Mouse (Mus musculus): ENCODE data around the gene Tmem102. TPM values are rescaled to one million over a fixed set of nuclear protein-coding genes. Genes with fewer than 3 reads are reported as not detected.

The Tmem102 gene
- total and polyA plus RNA-seq, 3 experiments = 0.08 TPM; not detected in 2

GRCm38 (mm10) chr11:69766872-69767624, 38.4 kb downstream of the Tmem102 start:
- Histone ChIP-seq H3K36me3 (replicated peaks in 1 of 2; ENCODE audit: control insufficient read depth in 1 of 2, insufficient read depth in 1 of 2, low read length in 1 of 2) (no peaks in the 10 kb centered on the region), H3K9ac (ENCODE audit: insufficient read depth, low read depth) (peak overlapping the region; percentile 92; the same call in 1 of the 2 replicates), H3K27me3 (replicated peaks) (peaks cover 4% of the 10 kb centered on the region), H3K9me3 (replicated peaks; ENCODE audit: low read length) (no peaks in the 10 kb centered on the region), H3K79me2 (replicated peaks; ENCODE audit: control insufficient read depth, extremely low read depth, insufficient read depth, poor library complexity, severe bottlenecking) (no peaks in the 10 kb centered on the region; the same call in 1 of the 2 replicates), H3K4me3 (replicated peaks in 1 of 3; ENCODE audit: low read depth in 2 of 3, low read length in 2 of 3, poor library complexity in 1 of 3) (peak overlapping the region in 2 of 3 experiments; percentile 72 to 81), H3K4me1 (ENCODE audit: control insufficient read depth in 1 of 2, insufficient read depth in 2 of 2) (peaks cover 13 to 21% of the 10 kb centered on the region in 2 experiments), H3K4me2 (ENCODE audit: insufficient read depth, low read depth, poor library complexity, severe bottlenecking) (peak overlapping the region; percentile 44), H3K27ac (ENCODE audit: insufficient read depth, low read depth) (no peak overlapping the region)
- TF ChIP-seq UBTF (IDR thresholded peaks at IDR 0.05; ENCODE audit: low read depth, low read length) (no peak), ELF1 (IDR thresholded peaks at IDR 0.05; ENCODE audit: low read depth, low read length) (no peak), CTCF (conservative IDR thresholded peaks at IDR 0.05 in 1 of 2, IDR thresholded peaks at IDR 0.05 in 1 of 2; ENCODE audit: low read depth in 2 of 2, low read length in 2 of 2) (no peak), EP300 (IDR thresholded peaks at IDR 0.05; ENCODE audit: low read length) (no peak), MYC (IDR thresholded peaks at IDR 0.05; ENCODE audit: low read depth, low read length) (no peak), GABPA (IDR thresholded peaks at IDR 0.05; ENCODE audit: insufficient replicate concordance, low read depth, low read length) (no peak), ZNF384 (IDR thresholded peaks at IDR 0.05; ENCODE audit: low read depth, low read length) (no peak)
- no peak for DNase-seq (ENCODE audit: extremely low read depth)
- dilution Hi-C loops (cut with MboI; ENCODE audit: extremely low pct_ligation_motif_present, extremely low pct_unique_long_range_greater_than_20kb, low sequenced_read_pairs) (no loop called here), in situ Hi-C loops (cut with MboI; ENCODE audit: low pct_ligation_motif_present, low pct_unique_long_range_greater_than_20kb, low sequenced_read_pairs) (no loop called here)

- dilution Hi-C loops (cut with MboI; ENCODE audit: extremely low pct_ligation_motif_present, extremely low pct_unique_long_range_greater_than_20kb, low sequenced_read_pairs) = no loop called here
- Histone ChIP-seq H3K36me3 (replicated peaks in 1 of 2; ENCODE audit: control insufficient read depth in 1 of 2, insufficient read depth in 1 of 2, low read length in 1 of 2) (no peaks in the 10 kb centered on the region), H3K4me1 (ENCODE audit: control insufficient read depth in 1 of 2, insufficient read depth in 2 of 2) (peaks cover 13 to 21% of the 10 kb centered on the region in 2 experiments), H3K9me3 (replicated peaks; ENCODE audit: low read length) (no peaks in the 10 kb centered on the region), H3K4me2 (ENCODE audit: insufficient read depth, low read depth, poor library complexity, severe bottlenecking) (peak overlapping the region; percentile 44), H3K27ac (ENCODE audit: insufficient read depth, low read depth) (no peak overlapping the region), H3K79me2 (replicated peaks; ENCODE audit: control insufficient read depth, extremely low read depth, insufficient read depth, poor library complexity, severe bottlenecking) (no peaks in the 10 kb centered on the region; the same call in 1 of the 2 replicates), H3K9ac (ENCODE audit: insufficient read depth, low read depth) (peak overlapping the region; percentile 92), H3K4me3 (replicated peaks in 1 of 3; ENCODE audit: low read depth in 2 of 3, low read length in 2 of 3, poor library complexity in 1 of 3) (peak overlapping the region; percentile 69 to 81 (median 72)), H3K27me3 (replicated peaks) (peaks cover 4% of the 10 kb centered on the region)
- in situ Hi-C loops (cut with MboI; ENCODE audit: low pct_ligation_motif_present, low pct_unique_long_range_greater_than_20kb, low sequenced_read_pairs) = no loop called here
- DNase-seq (ENCODE audit: extremely low read depth) = no peak
- TF ChIP-seq ZNF384 (IDR thresholded peaks at IDR 0.05; ENCODE audit: low read depth, low read length) = no peak
- 0 out of 2 replicates have a peak, but pooled peaks have one; percentile 53 for TF ChIP-seq CHD2 (IDR thresholded peaks at IDR 0.05; ENCODE audit: low read length)
- TF ChIP-seq MAFK (IDR thresholded peaks at IDR 0.05; ENCODE audit: insufficient replicate concordance, low read length) = no peak
- 0 out of 2 replicates have a peak, but pooled peaks have one; percentile 27 for TF ChIP-seq NRF1 (IDR thresholded peaks at IDR 0.05; ENCODE audit: low read depth, low read length)
These were observed 39.3 kb downstream of the Tmem102 start for GRCm38 (mm10) chr11:69766126-69766609.
